Mouse (Mus musculus) splenic B cell, adult 2 months (primary cell): Measurements from ENCODE around the gene Jag2.

Source experiments
- DNase-seq: peaks from one replicate; pipeline ENCODE4 v3.0.0-alpha.2; 2011; ENCODE audit warnings: low read depth, low spot score
- H3K27me3 ChIP-seq: 2 replicates; pipeline ENCODE4 v1.6.1; 2012; ENCODE audit warnings: mild to moderate bottlenecking, low read length, moderate library complexity, mixed read lengths; ENCODE audit not compliant: control insufficient read depth, poor library complexity, insufficient read depth, severe bottlenecking
- H3K36me3 ChIP-seq: 2 replicates; pipeline ENCODE4 v1.6.1; 2012; ENCODE audit warnings: mild to moderate bottlenecking, low read length, moderate library complexity, mixed read lengths; ENCODE audit not compliant: control insufficient read depth, poor library complexity, insufficient read depth, severe bottlenecking

Gene Jag2

GRCm38 (mm10) chr12:112900641-112901040 lies 28.9 kb downstream of the Jag2 start:
- no peak for DNase-seq
- Histone ChIP-seq H3K36me3 (no peaks in the 10 kb centered on the region), H3K27me3 (no peaks in the 10 kb centered on the region; the same call in 1 of the 2 replicates)

GRCm38 (mm10) chr12:112898960-112899359 lies 30.6 kb downstream of the Jag2 start:
- Histone ChIP-seq H3K36me3 (no peaks in the 10 kb centered on the region), H3K27me3 (no peaks in the 10 kb centered on the region; the same call in 1 of the 2 replicates)
- no peak for DNase-seq

- no peaks in the 10 kb centered on the region; the same call in 1 of the 2 replicates for H3K27me3 ChIP-seq
- H3K36me3 ChIP-seq = no peaks in the 10 kb centered on the region
- no peak for DNase-seq
These were observed 31.2 kb downstream of the Jag2 start for GRCm38 (mm10) chr12:112898351-112898750.

GRCm38 (mm10) chr12:112897522-112898212 lies 31.9 kb downstream of the Jag2 start:
- H3K36me3 ChIP-seq = no peaks in the 10 kb centered on the region
- no peaks in the 10 kb centered on the region; the same call in 1 of the 2 replicates for H3K27me3 ChIP-seq
- peak; percentile 55 for DNase-seq

- no peaks in the 10 kb centered on the region for H3K36me3 ChIP-seq
- DNase-seq = peak; percentile 20
- H3K27me3 ChIP-seq = no peaks in the 10 kb centered on the region; the same call in 1 of the 2 replicates
These were observed 34.6 kb downstream of the Jag2 start for GRCm38 (mm10) chr12:112894969-112895368.

- Histone ChIP-seq H3K27me3 (no peaks in the 10 kb centered on the region; the same call in 1 of the 2 replicates), H3K36me3 (no peaks in the 10 kb centered on the region)
- peak; percentile 64 for DNase-seq
These were observed 35.2 kb downstream of the Jag2 start for GRCm38 (mm10) chr12:112894303-112894884.

GRCm38 (mm10) chr12:112885465-112885864 lies 44.1 kb downstream of the Jag2 start:
- Histone ChIP-seq H3K27me3 (no peaks in the 10 kb centered on the region), H3K36me3 (no peaks in the 10 kb centered on the region)
- DNase-seq = no peak

- H3K36me3 ChIP-seq = no peaks in the 10 kb centered on the region; the same call in 1 of the 2 replicates
- H3K27me3 ChIP-seq = no peaks in the 10 kb centered on the region
- DNase-seq = no peak
These were observed 48.2 kb downstream of the Jag2 start for GRCm38 (mm10) chr12:112881301-112881815.

GRCm38 (mm10) chr12:112880661-112881060 lies 48.9 kb downstream of the Jag2 start:
- DNase-seq = no peak
- no peaks in the 10 kb centered on the region; the same call in 1 of the 2 replicates for H3K36me3 ChIP-seq
- H3K27me3 ChIP-seq = no peaks in the 10 kb centered on the region

GRCm38 (mm10) chr12:112879731-112880130 lies 49.8 kb downstream of the Jag2 start:
- DNase-seq = no peak
- Histone ChIP-seq H3K36me3 (no peaks in the 10 kb centered on the region; the same call in 1 of the 2 replicates), H3K27me3 (no peaks in the 10 kb centered on the region)

- H3K27me3 ChIP-seq = no peaks in the 10 kb centered on the region
- no peak for DNase-seq
These were observed 52.0 kb downstream of the Jag2 start for GRCm38 (mm10) chr12:112877607-112878020.

GRCm38 (mm10) chr12:112877073-112877576 lies 52.5 kb downstream of the Jag2 start:
- no peak for DNase-seq

More at GRCm38 (mm10) chr12:112877607-112878020, 52.0 kb downstream of the Jag2 start:
- no peaks in the 10 kb centered on the region; the same call in 1 of the 2 replicates for H3K36me3 ChIP-seq

GRCm38 (mm10) chr12:112876332-112877072 lies 53.1 kb downstream of the Jag2 start:
- no peak for DNase-seq
- H3K27me3 ChIP-seq = no peaks in the 10 kb centered on the region
- no peaks in the 10 kb centered on the region; the same call in 1 of the 2 replicates for H3K36me3 ChIP-seq

More at GRCm38 (mm10) chr12:112877073-112877576, 52.5 kb downstream of the Jag2 start:
- Histone ChIP-seq H3K36me3 (no peaks in the 10 kb centered on the region; the same call in 1 of the 2 replicates), H3K27me3 (no peaks in the 10 kb centered on the region)

GRCm38 (mm10) chr12:112875225-112876013 lies 54.2 kb downstream of the Jag2 start:
- no peaks in the 10 kb centered on the region; the same call in 1 of the 2 replicates for H3K36me3 ChIP-seq
- no peaks in the 10 kb centered on the region for H3K27me3 ChIP-seq
- peak; percentile 89 for DNase-seq
